Mouse (Mus musculus): ENCODE data around the gene Stat1. TPM values are rescaled to one million over a fixed set of nuclear protein-coding genes. Genes with fewer than 3 reads are reported as not detected.

The Stat1 gene
- polyA plus RNA-seq, 1 experiment: 8.1 TPM

DNA sequence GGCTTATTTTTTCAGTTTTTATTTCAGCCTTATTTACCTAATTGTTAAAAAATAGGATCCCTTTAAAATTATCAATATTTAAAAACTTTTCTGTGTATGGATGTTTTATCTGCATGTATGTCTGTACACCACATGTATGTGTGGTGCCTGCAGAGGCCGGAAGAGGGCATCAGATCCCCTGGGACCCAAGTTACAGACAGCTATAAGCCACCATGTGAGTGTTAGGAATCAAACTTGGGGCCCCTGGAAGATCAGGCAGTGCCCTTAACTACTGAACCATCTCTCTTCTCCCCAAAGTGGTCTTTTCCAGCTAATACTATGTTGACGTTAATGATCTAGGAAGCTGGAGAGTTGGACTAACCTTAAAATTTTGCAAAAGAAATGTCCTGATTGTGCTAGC, 28.2 kb downstream of the Stat1 start:
- no peak overlapping the region for H3K4me2 ChIP-seq (ENCODE audit: low read depth)
- no peak overlapping the region for H3K4me3 ChIP-seq
- TF ChIP-seq MYOD1 (IDR thresholded peaks at IDR 0.05; ENCODE audit: control insufficient read depth in 1 of 3, insufficient read length in 2 of 3, low read depth in 2 of 3) (no peak), CEBPB (IDR thresholded peaks at IDR 0.05; ENCODE audit: insufficient read depth, poor library complexity, severe bottlenecking) (no peak), MAX (IDR thresholded peaks at IDR 0.05; ENCODE audit: low read depth) (no peak), MYOG (IDR thresholded peaks at IDR 0.05; ENCODE audit: control insufficient read depth in 1 of 3, insufficient read depth in 1 of 3, insufficient read length in 2 of 3, low read depth in 2 of 3) (no peak), TCF3 (IDR thresholded peaks at IDR 0.05; ENCODE audit: insufficient read length, low read depth) (no peak)
- H3ac ChIP-seq (ENCODE audit: control insufficient read depth, insufficient read length): no peak overlapping the region
- no peaks in the 10 kb centered on the region for H3K79me2 ChIP-seq (ENCODE audit: control insufficient read depth, insufficient read depth)
- H3K36me3 ChIP-seq (ENCODE audit: control insufficient read depth, insufficient read depth): peaks cover 3% of the 10 kb centered on the region
- H3K27me3 ChIP-seq (ENCODE audit: control insufficient read depth, insufficient read depth, insufficient read length): no peaks in the 10 kb centered on the region

DNA sequence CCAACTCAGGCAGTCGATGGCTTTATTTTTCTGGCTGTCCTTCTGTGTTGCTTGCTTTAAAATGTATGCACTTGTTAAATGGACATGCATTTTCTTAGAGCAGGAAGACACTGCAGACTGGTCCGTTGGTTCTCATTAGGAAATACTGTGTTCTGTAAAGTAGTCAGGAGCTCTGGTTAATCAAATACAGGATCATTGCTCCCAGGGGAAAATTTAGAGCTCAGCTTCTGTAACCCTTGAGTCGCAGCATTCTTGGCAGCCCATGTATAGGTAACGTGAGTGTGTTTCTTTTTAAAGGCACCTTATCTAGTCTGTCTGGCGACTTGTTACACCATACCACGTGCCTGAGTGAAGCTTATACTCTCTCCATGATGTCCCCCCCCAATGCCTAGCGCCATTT, 28.9 kb downstream of the Stat1 start:
- TF ChIP-seq SRF (IDR thresholded peaks at IDR 0.05; ENCODE audit: control insufficient read depth, insufficient read length, low read depth): no peak
- no peak for TF ChIP-seq REST (IDR thresholded peaks at IDR 0.05; ENCODE audit: insufficient read depth, insufficient read length)
- no peak for TF ChIP-seq MYOG (IDR thresholded peaks at IDR 0.05; ENCODE audit: control insufficient read depth in 1 of 3, insufficient read depth in 1 of 3, insufficient read length in 2 of 3, low read depth in 2 of 3)
- TF ChIP-seq MYOD1 (IDR thresholded peaks at IDR 0.05; ENCODE audit: control insufficient read depth in 1 of 3, insufficient read length in 2 of 3, low read depth in 2 of 3): no peak
- TF ChIP-seq TCF3 (IDR thresholded peaks at IDR 0.05; ENCODE audit: insufficient read length, low read depth): no peak
- no peak for TF ChIP-seq POLR2A (IDR thresholded peaks at IDR 0.05; ENCODE audit: insufficient read length, low read depth)
- no peak for TF ChIP-seq TCF12 (IDR thresholded peaks at IDR 0.05; ENCODE audit: insufficient read depth, poor library complexity, severe bottlenecking)
- no peak for TF ChIP-seq CEBPB (IDR thresholded peaks at IDR 0.05; ENCODE audit: insufficient read depth, poor library complexity, severe bottlenecking)
- TF ChIP-seq E2F4 (IDR thresholded peaks at IDR 0.05; ENCODE audit: insufficient read depth): no peak
- TF ChIP-seq USF1 (IDR thresholded peaks at IDR 0.05; ENCODE audit: low read depth): no peak
- TF ChIP-seq POLR2AphosphoS2 (IDR thresholded peaks at IDR 0.05; ENCODE audit: insufficient read length, low read depth): no peak
- no peak for TF ChIP-seq MAX (IDR thresholded peaks at IDR 0.05; ENCODE audit: low read depth)

DNA sequence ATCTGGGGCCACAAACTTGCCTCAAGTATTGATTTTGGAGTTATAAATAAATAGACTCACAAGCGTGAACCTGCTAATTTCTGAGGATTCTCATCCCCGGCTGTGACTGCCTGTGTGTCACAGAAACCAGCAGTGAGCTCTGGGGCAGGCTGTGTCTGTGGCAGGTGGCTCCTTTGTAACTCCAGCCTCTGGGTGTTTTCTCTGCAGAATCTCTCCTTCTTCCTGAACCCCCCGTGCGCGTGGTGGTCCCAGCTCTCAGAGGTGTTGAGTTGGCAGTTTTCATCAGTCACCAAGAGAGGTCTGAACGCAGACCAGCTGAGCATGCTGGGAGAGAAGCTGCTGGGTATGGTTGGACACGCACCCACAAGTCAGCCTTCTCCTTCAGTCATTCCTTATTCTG, 29.5 kb downstream of the Stat1 start:
- Histone ChIP-seq H3K36me3 (ENCODE audit: control insufficient read depth, insufficient read depth) (peaks cover 3% of the 10 kb centered on the region), H3ac (ENCODE audit: control insufficient read depth, insufficient read length) (no peak overlapping the region), H3K27me3 (ENCODE audit: control insufficient read depth, insufficient read depth, insufficient read length) (no peaks in the 10 kb centered on the region), H3K4me3 (no peak overlapping the region), H3K4me2 (ENCODE audit: low read depth) (no peak overlapping the region), H3K79me2 (ENCODE audit: control insufficient read depth, insufficient read depth) (no peaks in the 10 kb centered on the region)
- no peak for TF ChIP-seq MYOD1 (IDR thresholded peaks at IDR 0.05; ENCODE audit: control insufficient read depth in 1 of 3, insufficient read length in 2 of 3, low read depth in 2 of 3)
- no peak for TF ChIP-seq MAX (IDR thresholded peaks at IDR 0.05; ENCODE audit: low read depth)
- no peak for TF ChIP-seq E2F4 (IDR thresholded peaks at IDR 0.05; ENCODE audit: insufficient read depth)
- no peak for TF ChIP-seq TCF12 (IDR thresholded peaks at IDR 0.05; ENCODE audit: insufficient read depth, poor library complexity, severe bottlenecking)
- no peak for TF ChIP-seq MYOG (IDR thresholded peaks at IDR 0.05; ENCODE audit: control insufficient read depth in 1 of 3, insufficient read depth in 1 of 3, insufficient read length in 2 of 3, low read depth in 2 of 3)
- no peak for TF ChIP-seq TCF3 (IDR thresholded peaks at IDR 0.05; ENCODE audit: insufficient read length, low read depth)
- no peak for TF ChIP-seq POLR2A (IDR thresholded peaks at IDR 0.05; ENCODE audit: insufficient read length, low read depth)
- no peak for TF ChIP-seq REST (IDR thresholded peaks at IDR 0.05; ENCODE audit: insufficient read depth, insufficient read length)
- no peak for TF ChIP-seq CEBPB (IDR thresholded peaks at IDR 0.05; ENCODE audit: insufficient read depth, poor library complexity, severe bottlenecking)
- no peak for TF ChIP-seq POLR2AphosphoS2 (IDR thresholded peaks at IDR 0.05; ENCODE audit: insufficient read length, low read depth)
- TF ChIP-seq SRF (IDR thresholded peaks at IDR 0.05; ENCODE audit: control insufficient read depth, insufficient read length, low read depth): no peak
- TF ChIP-seq USF1 (IDR thresholded peaks at IDR 0.05; ENCODE audit: low read depth): no peak

More for the DNA sequence above, 28.9 kb downstream of the Stat1 start:
- no peak overlapping the region for H3K4me3 ChIP-seq
- H3K4me2 ChIP-seq (ENCODE audit: low read depth): no peak overlapping the region
- peaks cover 3% of the 10 kb centered on the region for H3K36me3 ChIP-seq (ENCODE audit: control insufficient read depth, insufficient read depth)
- H3K27me3 ChIP-seq (ENCODE audit: control insufficient read depth, insufficient read depth, insufficient read length): no peaks in the 10 kb centered on the region
- H3K79me2 ChIP-seq (ENCODE audit: control insufficient read depth, insufficient read depth): no peaks in the 10 kb centered on the region
- H3ac ChIP-seq (ENCODE audit: control insufficient read depth, insufficient read length): no peak overlapping the region

DNA sequence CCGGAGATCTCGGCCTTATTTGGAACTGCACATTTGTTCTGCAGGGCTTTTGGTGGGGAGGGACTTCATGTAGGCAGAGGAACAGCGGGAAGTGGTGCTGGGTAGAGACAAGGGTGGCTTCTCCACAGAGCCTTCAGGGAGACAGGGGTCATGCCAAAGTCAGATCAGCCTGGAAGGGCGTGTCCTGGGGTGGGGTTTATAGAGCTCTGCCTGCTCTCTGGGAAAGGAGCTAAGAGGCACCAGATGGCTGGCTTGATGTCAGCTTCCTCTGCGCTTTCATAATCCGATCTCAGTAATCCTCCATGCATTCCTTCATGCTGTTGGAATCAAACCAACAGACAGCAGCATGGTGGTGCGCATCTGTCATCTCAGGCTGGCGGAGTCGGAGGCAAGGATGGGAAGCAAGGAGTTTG, 30.7 kb downstream of the Stat1 start:
- H3K79me2 ChIP-seq (ENCODE audit: control insufficient read depth, insufficient read depth): no peaks in the 10 kb centered on the region
- H3K27me3 ChIP-seq (ENCODE audit: control insufficient read depth, insufficient read depth, insufficient read length): no peaks in the 10 kb centered on the region
- H3K36me3 ChIP-seq (ENCODE audit: control insufficient read depth, insufficient read depth): peaks cover 3% of the 10 kb centered on the region
- H3K4me2 ChIP-seq (ENCODE audit: low read depth): no peak overlapping the region
- H3ac ChIP-seq (ENCODE audit: control insufficient read depth, insufficient read length): no peak overlapping the region
- TF ChIP-seq REST (IDR thresholded peaks at IDR 0.05; ENCODE audit: insufficient read depth, insufficient read length) (no peak), E2F4 (IDR thresholded peaks at IDR 0.05; ENCODE audit: insufficient read depth) (no peak), SRF (IDR thresholded peaks at IDR 0.05; ENCODE audit: control insufficient read depth, insufficient read length, low read depth) (no peak), POLR2AphosphoS2 (IDR thresholded peaks at IDR 0.05; ENCODE audit: insufficient read length, low read depth) (no peak), USF1 (IDR thresholded peaks at IDR 0.05; ENCODE audit: low read depth) (no peak)
- H3K4me3 ChIP-seq: no peak overlapping the region

DNA sequence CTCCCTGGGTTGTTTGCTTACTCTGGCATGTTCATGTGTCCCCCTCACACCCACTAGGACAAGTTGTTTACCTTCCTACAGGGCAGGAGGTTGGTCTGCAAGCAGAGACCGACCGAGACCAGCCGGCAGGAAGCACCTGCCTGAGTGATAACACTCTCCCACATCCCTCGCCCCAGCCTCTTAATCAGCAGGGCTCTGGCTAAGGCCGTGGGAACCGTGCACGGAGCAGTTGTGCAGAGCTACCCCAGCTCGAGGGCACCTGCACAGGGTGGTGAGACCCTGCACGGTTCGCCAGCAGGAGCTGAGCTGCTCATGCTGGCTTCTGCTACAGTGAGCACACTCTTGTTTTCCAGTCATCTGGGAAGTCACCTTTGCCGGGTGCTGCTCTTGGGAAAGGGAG, 31.4 kb downstream of the Stat1 start:
- Histone ChIP-seq H3K4me3 (no peak overlapping the region), H3K36me3 (ENCODE audit: control insufficient read depth, insufficient read depth) (peaks cover 3% of the 10 kb centered on the region), H3K4me2 (ENCODE audit: low read depth) (no peak overlapping the region), H3K27me3 (ENCODE audit: control insufficient read depth, insufficient read depth, insufficient read length) (no peaks in the 10 kb centered on the region), H3ac (ENCODE audit: control insufficient read depth, insufficient read length) (no peak overlapping the region), H3K79me2 (ENCODE audit: control insufficient read depth, insufficient read depth) (no peaks in the 10 kb centered on the region)
- TF ChIP-seq SRF (IDR thresholded peaks at IDR 0.05; ENCODE audit: control insufficient read depth, insufficient read length, low read depth): no peak
- TF ChIP-seq TCF12 (IDR thresholded peaks at IDR 0.05; ENCODE audit: insufficient read depth, poor library complexity, severe bottlenecking): no peak
- TF ChIP-seq POLR2AphosphoS2 (IDR thresholded peaks at IDR 0.05; ENCODE audit: insufficient read length, low read depth): no peak
- no peak for TF ChIP-seq MAX (IDR thresholded peaks at IDR 0.05; ENCODE audit: low read depth)
- no peak for TF ChIP-seq USF1 (IDR thresholded peaks at IDR 0.05; ENCODE audit: low read depth)
- TF ChIP-seq CEBPB (IDR thresholded peaks at IDR 0.05; ENCODE audit: insufficient read depth, poor library complexity, severe bottlenecking): no peak
- no peak for TF ChIP-seq E2F4 (IDR thresholded peaks at IDR 0.05; ENCODE audit: insufficient read depth)
- no peak for TF ChIP-seq MYOD1 (IDR thresholded peaks at IDR 0.05; ENCODE audit: control insufficient read depth in 1 of 3, insufficient read length in 2 of 3, low read depth in 2 of 3)
- no peak for TF ChIP-seq POLR2A (IDR thresholded peaks at IDR 0.05; ENCODE audit: insufficient read length, low read depth)
- TF ChIP-seq MYOG (IDR thresholded peaks at IDR 0.05; ENCODE audit: control insufficient read depth in 1 of 3, insufficient read depth in 1 of 3, insufficient read length in 2 of 3, low read depth in 2 of 3): no peak
- no peak for TF ChIP-seq REST (IDR thresholded peaks at IDR 0.05; ENCODE audit: insufficient read depth, insufficient read length)
- no peak for TF ChIP-seq TCF3 (IDR thresholded peaks at IDR 0.05; ENCODE audit: insufficient read length, low read depth)

Data from myocyte (in vitro differentiated cells).